Mouse (Mus musculus) spleen, adult 12 weeks (tissue): ENCODE measurements around the gene Ephb2.

Experiments used
- DNase-seq: peaks from one replicate; pipeline ENCODE4 v3.0.0; 2022; ENCODE audit warnings: low spot score

Ephb2 gene

DNA sequence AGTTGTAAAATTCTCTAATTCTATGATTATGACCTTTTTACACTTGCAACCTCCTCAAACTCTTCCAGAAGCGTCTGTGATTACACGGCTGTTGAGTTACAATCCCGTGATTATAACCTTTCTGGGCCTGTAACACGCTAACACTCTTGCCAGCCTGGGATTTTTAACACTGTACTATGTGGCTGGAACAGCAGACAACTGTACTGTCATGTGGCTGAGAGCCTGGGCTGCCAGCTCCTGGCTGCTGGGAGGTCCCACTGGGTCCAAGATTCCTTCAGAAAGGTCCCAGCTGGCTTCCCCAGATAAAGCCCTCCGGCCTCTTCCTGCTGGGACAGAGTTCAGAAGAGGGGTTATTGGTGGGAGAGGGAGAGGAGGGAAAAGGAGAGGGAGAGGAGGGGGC, 104.0 kb downstream of the Ephb2 start:
- DNase-seq: no peak

DNA sequence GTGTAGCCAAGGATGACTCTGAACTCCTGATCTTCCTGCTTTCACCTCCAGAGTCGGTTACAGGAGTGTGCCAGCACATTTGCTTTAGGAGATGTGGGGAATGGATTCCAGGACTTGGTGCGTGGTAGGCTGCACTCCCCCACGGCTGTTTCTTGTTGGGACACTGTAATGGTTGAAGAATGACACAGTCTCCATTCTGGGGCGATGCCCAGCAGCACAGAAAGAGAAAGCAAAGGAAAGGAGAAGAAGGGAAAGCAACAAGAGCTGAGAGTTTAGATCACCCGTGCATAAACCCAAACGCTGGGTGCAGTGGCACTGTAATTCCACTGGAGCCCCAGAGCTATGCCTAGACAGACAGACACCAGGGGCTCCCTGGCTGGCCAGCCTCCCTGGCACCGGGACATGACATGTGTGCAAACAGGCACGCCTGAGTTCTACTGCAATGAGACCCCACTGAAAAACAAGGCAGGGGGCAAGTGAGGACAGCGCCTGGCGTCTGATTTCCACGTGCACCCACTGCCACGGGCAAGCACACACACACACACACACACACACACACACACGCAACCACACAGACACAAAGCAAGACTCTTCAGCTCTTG, 104.7 kb downstream of the Ephb2 start:
- DNase-seq: no peak

DNA sequence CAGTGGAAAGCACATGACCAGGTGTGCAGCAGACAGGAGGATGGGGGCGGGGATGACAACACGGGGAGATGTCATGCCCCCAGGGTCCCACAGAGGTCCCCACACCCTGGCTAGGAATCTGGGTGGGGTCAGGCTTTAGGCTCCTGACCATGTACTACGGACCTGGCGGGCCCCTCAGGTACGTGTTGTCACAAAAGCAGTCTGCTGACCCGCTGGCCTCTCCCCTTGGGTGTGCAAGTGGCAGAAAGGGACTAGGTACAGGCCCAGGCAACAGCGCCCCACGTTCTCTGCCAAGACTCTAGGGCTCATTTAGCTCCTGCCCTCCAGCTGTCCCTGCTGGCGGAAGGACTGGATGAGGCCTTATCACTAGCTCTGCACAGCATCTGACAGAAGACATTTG, 105.3 kb downstream of the Ephb2 start:
- DNase-seq: no peak

DNA sequence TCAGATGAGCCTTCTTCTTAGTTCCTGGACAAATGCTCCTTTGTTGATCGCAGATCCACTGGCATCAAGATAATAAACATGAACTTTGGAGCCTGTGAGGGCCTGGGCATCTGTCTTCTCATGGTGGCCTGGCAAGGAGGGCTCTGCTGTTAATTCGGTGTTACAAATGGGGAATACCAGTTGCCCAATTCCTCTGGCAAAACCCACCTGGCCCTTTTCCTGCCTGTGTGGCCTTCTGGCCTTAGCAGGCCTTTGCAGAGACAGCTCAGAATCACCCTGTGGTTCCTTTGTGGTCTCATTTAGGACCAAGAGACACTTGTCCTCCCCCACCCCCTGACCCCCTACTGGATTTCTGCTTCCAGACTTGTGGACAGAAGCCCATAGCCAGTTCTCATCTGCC, 106.2 kb downstream of the Ephb2 start:
- DNase-seq: no peak

DNA sequence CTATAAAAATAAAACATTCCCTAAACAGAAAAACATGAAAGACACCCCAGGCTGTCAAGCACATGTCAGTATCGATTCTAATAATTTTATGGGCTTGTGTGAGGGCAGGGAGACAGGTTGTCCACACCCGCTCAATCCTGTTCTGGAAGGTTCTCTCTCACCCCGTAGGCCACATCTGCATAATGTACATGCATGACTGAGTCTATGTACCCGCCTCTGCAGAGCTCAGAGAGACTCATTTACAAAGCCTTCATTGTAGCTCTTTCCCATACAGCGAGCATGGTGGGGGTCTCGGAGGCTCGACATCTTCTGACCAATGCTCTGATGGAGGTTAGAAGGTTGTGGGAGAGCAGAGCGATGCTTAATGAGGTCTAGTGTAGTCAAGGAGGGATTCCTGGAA, 108.8 kb downstream of the Ephb2 start:
- DNase-seq: no peak

DNA sequence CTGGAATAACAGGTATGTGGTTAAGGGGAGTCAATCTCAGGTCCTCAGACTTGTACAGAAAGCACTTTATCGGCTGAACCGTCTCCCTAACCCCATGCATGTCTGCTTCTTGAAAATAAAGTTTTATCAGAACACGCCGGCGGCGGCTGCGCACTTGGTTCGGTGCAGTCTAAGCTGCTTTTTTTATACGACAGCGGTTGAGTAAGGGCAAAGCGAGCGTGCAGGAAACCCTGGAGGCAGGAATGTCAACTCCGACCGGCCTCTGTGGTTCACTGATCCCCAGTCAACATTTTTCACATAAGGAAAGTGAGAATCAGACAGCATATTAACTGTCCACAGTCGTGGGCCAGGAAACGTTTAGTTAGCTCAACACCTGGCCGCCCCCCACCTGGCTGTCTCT, 111.1 kb downstream of the Ephb2 start:
- DNase-seq: no peak

DNA sequence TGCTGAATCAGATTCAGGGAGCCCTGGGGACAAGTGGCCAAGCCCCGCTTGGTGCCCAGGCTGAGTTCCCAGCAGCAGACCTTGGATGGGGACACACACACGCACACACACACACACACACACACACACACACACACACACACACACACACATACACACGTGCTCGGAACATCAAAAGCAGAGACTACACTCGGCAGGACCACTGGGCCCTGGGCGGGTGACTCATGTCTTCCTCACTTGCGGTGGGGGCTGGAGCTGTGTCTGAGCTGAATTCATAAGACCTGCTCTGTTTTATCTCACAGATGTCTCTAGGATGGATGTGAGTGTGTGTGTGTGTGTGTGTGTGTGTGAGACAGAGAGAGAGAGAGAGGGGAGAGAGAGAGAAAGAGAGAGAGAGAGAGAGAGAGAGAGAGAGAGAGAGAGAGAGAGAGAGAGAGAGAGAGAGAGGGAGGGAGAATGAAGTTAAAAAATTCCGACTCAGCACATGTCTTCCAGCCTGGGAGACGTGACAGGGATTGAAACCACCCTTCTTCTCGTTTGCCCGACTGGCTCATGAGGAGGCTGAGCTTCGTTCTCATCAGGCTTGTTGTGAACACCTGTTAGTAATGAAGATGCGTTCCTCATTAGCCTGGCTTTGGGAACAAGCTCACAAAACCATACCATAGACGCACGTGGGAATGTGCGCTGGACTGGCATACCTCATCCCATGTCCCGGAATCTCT, 113.3 kb downstream of the Ephb2 start:
- DNase-seq: no peak

DNA sequence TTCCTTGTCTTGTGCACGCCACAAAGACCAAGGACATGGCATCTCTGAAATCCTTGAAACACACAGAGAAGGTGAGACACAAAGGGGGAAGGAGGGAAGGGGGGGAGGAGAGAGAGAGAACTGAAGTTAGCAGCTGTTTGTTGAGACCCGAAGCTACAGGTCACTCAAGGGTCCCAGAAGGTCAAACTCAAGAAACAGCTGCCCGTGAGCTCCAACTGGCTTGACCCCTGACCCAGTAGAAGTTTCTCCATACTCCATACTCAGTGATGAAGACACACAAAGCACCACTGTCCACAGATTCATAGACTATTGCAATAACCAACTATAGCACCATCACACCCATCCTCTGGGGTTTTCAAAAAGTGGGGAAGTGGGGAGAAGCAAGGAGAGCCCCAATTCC, 113.9 kb downstream of the Ephb2 start:
- no peak for DNase-seq

DNA sequence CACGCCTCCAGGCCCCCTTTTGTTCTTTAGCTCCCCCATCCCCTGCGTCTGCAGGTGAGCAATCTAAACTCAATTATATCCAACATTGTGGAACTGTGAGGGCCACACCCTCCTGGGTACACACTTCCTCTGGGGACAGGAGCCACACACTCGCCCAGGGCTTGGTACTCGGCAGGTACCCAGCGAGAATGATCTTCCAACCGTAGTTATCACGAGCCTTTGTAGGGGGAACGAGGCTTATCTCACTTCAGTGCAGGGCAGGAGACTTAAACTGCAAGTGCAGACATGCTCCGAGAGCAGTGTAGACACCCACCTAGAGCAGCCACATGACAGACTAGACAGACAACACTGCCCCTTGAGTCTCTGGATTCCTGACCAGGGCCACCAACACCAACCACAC, 115.8 kb downstream of the Ephb2 start:
- no peak for DNase-seq

DNA sequence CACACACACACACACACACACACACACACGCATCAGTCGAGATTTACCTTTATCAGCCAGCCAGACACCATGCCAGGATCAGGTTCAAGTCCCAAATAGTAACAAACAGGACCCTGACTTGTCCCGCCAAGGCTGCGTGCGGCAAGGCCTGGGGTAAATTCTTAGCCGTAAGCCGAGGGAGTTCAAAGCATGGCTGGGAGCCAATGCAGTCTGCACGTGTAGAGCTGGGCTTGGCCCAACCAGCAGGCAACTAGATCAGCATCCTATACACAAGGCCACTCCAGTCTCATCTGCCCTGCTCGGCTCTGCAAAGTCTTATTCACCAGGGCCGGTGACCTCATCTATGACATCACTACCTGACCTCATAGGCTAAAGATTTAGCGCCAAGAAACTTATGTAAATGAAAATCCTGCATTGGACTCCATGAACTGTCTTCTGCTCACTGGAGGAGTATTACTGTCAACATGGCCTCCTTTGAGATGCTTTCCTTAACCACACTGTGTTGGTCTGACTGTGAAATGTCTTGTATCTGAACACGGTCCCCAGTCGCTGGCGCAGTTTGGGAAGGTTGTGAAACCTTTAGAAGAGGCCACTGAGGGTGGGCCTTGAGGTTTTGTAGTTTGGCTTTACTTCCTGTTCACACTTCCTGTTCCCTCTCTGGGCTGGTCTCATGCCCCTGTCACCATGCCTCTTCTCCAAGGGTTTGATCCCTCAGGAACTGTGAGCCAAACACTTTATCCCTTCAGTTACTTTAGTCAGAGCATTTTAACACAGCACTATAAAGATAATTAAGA, 117.4 kb downstream of the Ephb2 start:
- no peak for DNase-seq

DNA sequence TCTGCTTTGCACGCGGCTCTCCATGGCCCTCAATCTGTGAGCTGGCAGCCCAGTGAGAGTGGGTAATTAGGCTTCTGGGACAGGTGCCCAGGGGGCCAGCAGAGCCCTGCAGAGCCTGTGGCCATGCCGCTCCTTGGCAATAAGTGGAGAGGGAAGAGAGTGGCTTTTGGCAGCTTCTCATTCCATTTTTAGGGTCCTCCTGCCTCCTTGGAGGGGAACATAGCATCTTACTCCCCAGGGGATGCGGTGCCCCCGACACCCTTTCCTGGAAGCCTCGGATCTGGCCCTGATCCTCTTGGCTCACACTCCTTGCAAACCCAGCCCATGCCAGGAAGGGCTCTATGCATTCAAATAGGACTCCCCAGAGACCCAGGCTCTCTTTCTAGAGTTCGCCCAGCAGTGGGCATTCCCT, 119.2 kb downstream of the Ephb2 start:
- DNase-seq: no peak

DNA sequence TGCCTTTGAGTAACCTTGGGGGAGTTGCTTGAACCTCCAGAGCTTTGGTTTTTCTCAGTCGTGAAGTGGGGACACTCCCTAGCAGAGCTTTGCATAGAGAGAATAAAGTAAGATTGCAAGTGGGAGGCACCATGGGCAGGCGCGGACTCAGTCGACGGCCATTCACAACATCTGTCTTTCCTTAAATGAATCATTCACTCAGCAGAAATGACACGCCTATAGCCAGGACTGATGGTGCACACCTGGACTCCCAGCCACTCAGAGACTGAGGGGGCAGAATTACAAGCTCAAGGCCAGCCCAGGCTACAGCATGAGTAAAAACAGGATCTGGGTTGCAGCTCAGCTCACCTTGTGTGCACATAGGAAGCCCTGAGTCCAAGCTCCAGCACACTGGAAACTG, 121.3 kb downstream of the Ephb2 start:
- no peak for DNase-seq

DNA sequence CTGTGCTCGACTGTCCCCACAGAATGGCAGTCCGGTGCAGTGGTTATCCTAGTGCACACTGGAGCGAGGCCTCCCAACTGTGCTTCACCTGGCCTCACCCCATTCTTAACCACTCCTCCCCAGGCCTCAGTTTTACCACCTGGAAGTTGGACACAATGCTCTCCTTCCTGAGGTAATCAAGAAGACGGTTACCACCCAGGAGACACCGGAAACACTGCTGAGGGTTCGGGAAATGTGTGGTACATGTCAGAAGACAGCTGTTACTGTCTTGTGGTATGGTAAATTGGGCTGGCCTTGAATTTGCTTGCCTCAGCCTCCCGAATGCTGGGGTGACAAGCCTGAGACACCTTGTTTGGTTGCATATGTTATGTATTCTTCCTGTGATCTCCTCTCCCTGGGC, 121.9 kb downstream of the Ephb2 start:
- no peak for DNase-seq

DNA sequence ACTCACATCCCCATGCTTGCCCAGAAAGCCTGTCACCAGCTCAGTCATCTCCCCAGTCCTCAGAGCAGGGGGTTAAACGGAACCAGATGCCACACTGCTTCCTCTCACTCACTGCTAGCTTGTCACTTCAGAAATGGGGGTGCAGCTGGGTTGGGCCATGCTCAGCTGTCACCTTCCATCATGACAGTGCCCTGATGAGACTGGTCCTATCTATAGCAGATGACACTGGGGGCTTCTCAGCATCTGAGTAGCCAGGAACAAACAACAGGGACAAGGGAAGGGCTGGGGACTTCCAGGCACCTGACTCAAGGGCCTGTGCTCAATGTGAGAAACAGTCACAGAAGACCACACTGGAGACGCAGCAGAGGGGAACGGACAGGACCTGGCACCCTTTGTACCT, 122.4 kb downstream of the Ephb2 start:
- DNase-seq: no peak

DNA sequence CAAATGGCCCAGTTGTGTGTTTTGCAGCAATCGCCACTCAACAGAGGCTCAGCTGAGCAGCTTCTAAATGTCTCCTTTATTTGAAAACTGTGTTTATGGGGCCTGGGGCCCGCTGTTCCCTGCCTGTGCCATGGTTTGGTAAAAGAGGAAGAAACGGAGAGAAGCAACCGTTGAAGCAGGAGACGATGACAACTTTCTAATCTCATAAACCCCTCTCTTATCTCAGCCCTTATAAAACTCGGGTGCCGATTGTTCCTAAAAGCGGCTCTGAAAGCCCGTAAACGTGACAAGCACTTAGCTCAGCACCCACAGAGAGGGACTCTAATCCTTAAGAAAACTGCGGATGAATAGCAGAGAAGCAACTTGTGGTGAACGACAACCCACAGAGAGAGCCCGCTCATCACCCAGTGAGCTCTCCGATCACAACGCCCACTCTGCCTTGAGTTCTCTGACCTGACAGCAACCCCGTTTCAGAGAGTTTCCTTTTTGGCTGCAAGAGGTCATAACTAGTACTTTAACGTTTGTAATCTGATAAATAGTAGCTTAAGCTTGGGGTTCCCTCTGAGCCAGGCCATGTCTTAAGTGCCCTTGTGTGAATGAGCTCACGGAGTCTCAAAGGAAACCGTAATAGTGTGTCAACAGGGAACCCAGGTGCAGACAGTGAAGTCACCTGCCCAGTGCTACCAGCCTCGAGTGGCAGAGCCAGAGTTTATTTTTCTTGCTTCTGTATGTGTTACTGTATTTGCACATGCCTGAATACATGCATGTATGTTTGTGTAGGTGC, 123.6 kb downstream of the Ephb2 start:
- DNase-seq: no peak

DNA sequence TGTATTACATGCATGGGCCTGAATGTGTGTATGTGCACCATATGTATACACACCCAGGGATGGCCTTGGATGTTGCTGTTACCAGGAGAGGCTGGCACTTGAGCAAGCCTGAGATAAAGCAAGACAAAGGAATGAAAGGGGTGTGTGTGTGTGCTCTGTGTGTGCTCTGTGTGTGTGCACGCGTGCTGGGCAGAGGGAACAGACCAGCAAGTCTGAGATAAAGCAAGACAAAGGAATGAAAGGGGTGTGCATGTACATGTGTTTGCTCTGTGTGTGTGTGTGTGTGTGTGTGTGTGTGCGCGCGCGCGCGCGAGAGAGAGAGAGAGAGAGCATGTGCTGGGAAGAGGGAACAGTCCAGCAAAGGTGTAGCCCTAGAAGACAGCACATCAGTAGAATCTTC, 125.4 kb downstream of the Ephb2 start:
- no peak for DNase-seq

DNA sequence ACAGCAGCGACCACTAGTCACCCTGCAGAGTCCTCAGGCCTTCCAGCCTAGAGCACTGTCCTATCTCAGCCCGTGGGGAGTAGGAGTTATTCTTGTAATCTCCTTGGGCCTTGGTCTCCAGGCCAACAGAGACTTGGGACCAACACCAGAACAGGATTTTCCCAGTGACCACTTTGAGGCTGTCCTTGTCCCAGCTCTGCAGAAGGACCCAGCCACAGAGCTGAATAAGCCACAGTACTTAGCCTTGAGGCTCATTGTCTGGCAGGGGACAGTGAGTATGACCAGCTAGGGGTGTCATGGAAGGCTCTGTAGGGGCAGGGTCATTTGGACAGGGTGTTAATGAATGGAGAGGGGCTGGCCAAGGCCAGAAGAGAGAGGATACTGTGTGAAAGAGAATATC, 126.8 kb downstream of the Ephb2 start:
- no peak for DNase-seq

DNA sequence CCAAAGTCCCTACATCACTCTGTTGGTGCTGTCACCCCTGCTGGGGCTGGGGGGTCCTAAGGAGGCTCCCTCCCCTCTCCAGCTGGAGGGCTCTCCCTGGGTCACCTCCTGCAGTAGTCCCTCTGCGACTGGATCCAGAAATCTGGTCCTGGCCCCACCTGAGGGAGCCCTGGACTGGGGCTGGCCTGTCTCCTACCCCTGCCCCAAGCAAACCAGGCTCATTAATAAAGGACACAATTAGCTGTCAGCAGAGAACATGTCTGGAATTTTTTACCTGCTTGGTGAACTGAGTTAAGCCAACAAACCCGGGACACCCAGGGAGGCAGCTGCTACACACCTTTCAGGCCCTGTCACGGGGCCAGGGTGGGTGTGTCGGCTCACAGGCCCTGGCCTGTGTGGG, 129.1 kb downstream of the Ephb2 start:
- no peak for DNase-seq

DNA sequence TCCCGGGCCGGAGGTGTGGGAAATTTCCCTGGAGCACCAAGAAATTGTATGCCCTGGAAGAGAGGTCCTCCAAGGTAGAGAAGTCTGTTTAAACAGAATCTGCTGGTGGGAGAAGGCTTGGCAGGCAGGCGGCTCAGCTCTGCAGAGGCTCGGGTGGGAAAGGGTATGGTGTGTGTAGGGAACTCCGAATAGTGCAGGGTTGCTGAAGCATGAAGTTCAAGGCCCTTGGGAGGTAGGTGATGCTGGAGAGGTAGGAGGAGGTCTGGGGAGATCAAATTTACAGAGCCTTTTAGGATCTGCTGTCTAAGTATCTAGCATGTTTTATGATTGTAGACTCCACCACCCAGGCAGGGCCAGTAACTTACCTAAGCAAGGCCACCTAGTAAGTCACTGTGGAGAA, 130.7 kb downstream of the Ephb2 start:
- no peak for DNase-seq

DNA sequence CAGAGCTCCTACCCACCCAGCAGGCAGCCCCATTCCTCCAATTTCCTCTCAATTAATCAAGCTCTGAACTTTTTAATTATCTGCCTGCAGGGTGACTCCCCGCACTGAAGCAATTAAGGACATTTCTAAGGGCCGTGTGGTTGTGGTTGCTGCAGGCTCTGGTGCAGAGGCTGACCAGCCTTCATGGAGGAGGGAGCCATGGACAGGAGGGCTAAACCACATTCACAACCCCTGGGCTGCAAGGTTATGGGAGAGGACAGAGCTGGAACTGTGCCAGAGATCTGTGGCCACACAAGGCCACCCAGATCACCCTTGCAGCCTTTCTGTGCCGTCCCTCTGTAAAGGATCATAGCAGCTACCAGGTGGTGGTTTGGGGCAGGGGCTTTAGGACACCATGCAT, 131.2 kb downstream of the Ephb2 start:
- DNase-seq: no peak

DNA sequence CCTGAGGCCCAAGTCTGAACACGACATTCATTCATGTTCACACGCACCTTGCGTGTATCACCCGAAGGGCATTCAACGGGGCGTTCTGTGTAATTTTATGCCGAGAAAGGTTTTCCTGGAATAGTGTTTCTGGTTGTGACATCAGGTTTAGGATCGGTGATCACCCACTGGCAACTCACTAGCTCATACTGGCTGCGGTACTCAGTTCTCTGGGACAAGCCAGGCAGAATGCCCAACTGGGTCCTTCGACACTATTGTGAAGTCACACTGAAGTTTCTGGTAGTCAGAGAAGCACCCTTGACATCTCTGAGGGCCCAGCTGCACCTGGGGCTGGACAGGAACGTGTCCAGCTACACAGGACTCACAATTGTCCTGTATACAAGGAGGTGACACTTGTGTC, 132.4 kb downstream of the Ephb2 start:
- DNase-seq: no peak

DNA sequence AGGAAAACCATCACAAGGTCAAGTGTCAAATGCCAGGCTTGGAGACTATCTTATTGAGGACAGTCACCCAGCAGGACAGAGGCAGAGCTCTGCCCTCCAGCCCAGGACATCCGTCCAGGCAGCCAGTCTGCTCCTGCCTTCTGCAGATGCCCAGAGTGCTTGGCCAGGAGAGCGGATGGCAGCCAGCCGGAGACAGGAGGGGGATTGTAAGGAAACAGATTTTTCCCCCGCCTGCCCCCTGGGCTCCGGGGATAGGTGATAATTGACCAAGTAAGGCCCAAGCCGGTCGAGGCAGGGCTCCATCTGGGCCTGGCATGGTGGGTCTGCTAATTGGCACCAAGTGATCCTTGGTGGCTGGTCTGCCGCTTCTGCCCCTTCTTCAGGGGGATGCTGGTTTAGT, 133.3 kb downstream of the Ephb2 start:
- no peak for DNase-seq

DNA sequence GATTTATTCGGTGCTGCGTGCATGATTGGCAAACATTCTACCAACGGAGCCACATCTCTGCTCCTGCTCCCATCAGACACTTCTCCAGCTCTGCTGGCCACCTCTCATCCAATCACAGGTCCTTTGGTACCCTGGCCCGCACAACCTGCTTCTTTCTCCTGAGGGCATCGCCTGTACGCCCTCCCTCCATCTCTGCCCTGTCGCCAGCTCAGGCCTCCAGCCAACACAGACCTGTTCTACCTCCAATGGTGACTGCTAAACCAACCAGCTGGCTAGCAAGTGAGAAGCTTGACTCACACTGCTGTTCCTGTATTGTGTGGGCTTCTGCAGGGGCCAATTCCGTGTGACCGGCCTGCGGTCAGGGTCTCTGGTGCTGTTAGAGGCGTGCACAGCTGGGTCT, 134.6 kb downstream of the Ephb2 start:
- no peak for DNase-seq
